Mouse (Mus musculus) heart, postnatal 10 days (tissue): Measurements from ENCODE around the gene Tex36. TPM values are rescaled to one million over a fixed set of nuclear protein-coding genes. Genes with fewer than 3 reads are reported as not detected.

Experiments used
- DNase-seq, 2 experiments: peaks; one replicate each; pipeline ENCODE4 v3.0.0; 2021
- intact Hi-C: fragments of 180-260 bp; cut with DNase I; formaldehyde crosslinking; loops from one replicate; pipeline ENCODE4 v1.15.1; 2025
- total RNA-seq, 2 experiments: library from RNA; stranded (reverse); gene quantifications; 2 replicates each; pipeline ENCODE4 v1.2.3; 2021

Tex36 gene
- total RNA-seq, 2 experiments from 2014 or later, result not detected

DNA sequence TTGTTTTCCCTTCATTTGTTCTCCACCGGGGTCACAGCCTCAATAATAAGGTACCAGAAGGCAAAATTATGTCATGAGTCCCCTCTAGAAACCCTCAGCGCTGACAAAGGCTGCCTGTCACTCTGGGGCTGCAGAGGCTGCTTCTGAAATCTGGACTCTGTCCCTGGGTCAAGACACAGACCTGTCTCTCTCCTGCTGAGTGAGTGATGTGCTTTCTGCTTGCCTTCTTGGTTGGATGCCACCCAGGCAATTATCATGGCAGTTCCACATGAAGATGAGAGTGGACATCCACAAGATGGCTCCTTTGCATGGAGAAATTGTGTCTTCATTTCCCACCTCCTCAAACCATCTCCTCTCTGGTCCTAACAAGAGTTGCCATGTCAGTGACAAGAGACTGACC lies 1.2 kb upstream of the Tex36 start:
- intact Hi-C loops, result no loop called here

GRCm38 (mm10) chr7:133600558-133600957 lies 1.4 kb downstream of the Tex36 start:
- intact Hi-C loops, result no loop called here
- DNase-seq, result no peak

More for the DNA sequence above, 1.2 kb upstream of the Tex36 start:
- no peak for DNase-seq

DNA sequence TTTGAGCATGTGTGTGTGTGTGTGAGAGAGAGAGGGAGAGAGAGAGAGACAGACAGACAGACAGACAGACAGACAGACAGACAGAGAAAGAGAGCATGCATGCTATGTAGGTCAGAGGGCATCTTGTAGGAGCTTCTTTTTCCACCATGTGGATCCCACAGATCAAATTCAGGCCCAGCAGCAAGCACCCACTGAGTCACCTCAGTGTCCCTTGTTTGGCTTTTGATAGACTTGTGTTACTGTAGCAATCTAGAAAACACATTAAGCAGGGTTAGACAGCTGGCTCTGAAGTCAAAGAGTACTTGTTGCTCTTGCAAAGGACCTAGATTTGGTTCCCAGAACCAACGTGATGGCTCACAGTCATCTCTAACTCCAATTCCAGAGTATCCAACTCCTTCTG lies 10.2 kb downstream of the Tex36 start:
- DNase-seq, result no peak
- intact Hi-C loops, result no loop called here

DNA sequence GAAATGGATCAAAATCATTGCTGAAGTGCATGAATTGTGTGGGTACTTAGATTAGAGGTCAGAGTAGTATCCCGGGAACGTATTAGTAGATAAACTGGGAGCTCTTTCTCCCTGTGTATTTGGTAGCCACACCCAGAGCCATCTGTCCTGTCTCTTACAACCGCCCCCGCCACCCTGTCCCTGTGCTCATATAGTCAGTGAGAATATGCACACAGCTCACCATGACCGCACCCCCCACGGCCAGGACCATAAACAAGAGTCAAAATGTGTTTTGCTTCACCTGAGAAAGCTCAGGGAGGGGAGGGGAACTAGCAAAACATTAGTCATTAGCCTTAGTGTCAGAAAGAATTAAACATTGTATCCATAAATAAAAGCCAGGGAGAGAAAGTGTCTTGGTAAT lies 18.7 kb downstream of the Tex36 start:
- intact Hi-C loops, result loop anchor here (5.0 kb wide), 1 partner anchor 886 kb away; no protein-coding TSS in a partner anchor
- no peak for DNase-seq

- intact Hi-C loops, result loop anchor here (5.0 kb wide), 1 partner anchor 883 kb away; no protein-coding TSS in a partner anchor
- no peak for DNase-seq
Measured at GRCm38 (mm10) chr7:133580296-133580640, 21.7 kb downstream of the Tex36 start.

- intact Hi-C loops, result loop anchor here (5.0 to 10.0 kb wide), 2 partner anchors 545 to 882 kb away; no protein-coding TSS in a partner anchor
- DNase-seq, result no peak
Measured at GRCm38 (mm10) chr7:133579491-133580295, 22.3 kb downstream of the Tex36 start.

DNA sequence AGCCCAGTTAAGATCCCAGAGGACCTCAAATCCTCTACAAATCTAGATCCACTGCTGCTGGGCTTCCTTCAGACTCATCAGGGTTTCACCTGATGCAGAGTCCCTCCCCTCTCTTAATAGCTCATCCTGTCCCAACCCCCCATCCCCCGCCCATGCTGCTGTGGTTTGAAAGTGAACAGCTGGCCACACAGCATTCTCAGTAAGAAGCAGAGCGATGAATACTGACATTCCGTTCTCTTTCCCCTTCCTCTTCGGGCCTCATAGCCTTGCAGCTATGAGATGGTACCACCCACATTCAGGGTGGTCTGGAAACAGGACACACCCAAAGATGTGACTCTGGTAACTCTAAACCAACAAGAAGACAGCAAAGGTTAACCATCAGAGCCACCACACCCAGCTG lies 25.1 kb downstream of the Tex36 start:
- no peak for DNase-seq
- intact Hi-C loops, result loop anchor here (10.0 kb wide), 1 partner anchor 542 kb away; no protein-coding TSS in a partner anchor

DNA sequence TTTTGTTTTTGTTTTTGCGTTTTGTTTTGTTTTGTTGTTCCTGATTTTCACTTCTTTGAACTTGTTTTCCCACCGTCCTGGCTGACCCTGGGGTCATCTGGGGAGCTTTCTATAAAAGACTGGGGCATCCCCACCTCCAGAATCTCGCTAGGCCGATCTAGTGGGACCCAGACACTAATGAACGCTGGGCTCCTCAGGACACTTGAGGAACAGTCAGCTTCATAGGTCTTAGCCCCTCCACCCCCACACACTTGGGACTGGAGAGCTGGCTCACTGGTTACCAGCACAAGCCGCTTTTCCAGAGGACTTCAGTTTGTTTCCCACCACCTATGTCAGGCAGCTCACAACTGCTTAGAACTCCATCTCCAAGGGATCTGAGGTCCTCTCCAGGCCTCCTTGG lies 25.7 kb downstream of the Tex36 start:
- intact Hi-C loops, result loop anchor here (10.0 kb wide), 1 partner anchor 541 kb away; no protein-coding TSS in a partner anchor

GRCm38 (mm10) chr7:133571927-133572326 lies 30.0 kb downstream of the Tex36 start:
- DNase-seq, result peak in 1 of 2 experiments; percentile 6
- intact Hi-C loops, result loop anchor here (10.0 kb wide), 1 partner anchor 537 kb away; no protein-coding TSS in a partner anchor

More for the DNA sequence above, 25.7 kb downstream of the Tex36 start:
- DNase-seq, result no peak

GRCm38 (mm10) chr7:133569194-133569880 lies 32.6 kb downstream of the Tex36 start:
- intact Hi-C loops, result no loop called here
- DNase-seq, result no peak

- intact Hi-C loops, result no loop called here
- DNase-seq, result no peak
Measured at GRCm38 (mm10) chr7:133564600-133564999, 37.4 kb downstream of the Tex36 start.

DNA sequence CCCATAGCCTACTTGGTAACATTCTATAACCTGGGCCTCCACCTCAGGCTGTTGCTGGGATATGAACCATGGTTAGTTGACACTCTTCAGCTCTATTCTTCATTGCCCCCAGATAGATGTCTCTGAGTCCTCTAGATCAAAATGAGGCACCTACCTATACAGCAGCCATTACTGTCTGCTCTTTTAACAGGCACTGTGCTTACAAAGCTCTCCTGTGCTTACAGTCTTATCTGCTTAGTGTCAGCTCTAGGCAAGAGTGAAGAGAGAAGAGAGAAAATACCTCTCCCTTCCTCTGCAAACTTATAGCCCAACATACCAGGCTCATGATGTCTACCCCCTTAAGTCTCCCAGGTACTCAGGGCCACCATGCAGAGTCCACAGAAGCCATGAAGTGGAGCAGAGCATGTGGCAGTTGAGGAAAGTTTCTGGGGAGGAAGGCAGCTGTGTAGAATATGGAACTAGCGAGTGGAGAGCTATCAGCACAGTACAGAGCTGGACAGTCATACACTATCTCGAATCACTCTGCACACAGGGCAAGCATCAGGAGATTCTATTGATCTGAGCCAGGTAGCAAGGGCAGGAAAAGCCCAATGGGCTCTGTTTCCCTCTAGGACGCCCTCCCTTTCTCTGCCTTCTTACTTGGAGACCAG lies 38.7 kb downstream of the Tex36 start:
- no peak for DNase-seq
- intact Hi-C loops, result no loop called here

DNA sequence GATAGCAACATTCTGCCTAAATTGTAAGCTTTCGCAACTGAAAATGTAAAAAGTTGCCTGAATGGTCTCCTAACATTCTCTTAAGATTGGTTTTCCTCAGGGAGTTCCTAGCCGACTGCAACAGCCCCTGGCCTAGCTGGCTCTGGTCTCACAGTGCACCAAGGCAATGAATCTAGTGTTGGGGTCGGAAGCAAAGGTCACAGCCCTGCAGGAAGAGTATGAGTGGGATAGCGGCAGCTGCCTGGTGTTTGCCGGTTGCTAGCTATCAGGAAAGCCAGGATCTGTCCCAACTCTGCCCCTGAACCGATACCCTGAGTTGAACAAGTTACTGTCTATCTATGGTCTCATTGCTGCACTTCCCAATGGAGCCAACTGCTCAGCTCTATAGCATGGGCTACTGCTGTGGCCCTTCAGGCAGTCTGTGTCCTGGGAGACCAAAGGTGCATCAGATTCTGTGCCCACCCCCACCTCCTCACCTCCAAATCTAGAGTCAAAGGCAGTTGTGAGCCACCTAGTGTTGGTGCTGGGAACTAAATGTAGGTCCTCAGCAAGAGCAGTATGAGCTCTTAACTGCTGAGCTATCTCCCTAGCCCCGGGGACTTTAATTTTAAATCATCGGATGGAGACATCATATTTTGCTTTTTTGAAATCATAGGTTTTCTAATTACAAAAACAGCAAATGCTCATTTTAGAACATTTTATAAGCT lies 46.0 kb downstream of the Tex36 start:
- intact Hi-C loops, result no loop called here

GRCm38 (mm10) chr7:133552306-133552991 lies 49.5 kb downstream of the Tex36 start:
- intact Hi-C loops, result no loop called here
- DNase-seq, result no peak

More for the DNA sequence above, 46.0 kb downstream of the Tex36 start:
- peak; percentile 5 to 24 for DNase-seq

DNA sequence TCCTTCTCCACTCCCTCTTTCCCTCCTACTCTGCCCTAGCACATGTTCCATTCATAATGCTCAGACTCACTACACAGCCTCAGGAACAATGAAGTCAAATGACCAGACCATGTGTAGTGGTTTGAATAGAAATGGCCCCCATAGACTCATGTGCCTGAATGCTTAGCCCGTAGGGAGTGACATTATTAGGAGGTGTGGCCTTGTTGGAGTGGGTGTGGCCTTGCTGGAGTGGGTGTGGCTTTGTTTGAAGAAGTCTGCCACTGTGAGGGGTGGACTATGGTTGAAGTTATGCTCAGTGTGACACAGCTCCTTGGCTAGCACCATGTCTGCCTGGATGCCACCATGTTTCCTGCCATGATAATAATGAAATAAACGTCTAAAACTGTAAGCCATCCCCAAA lies 51.0 kb downstream of the Tex36 start:
- DNase-seq, result no peak
- intact Hi-C loops, result no loop called here

GRCm38 (mm10) chr7:133548434-133548833 lies 53.5 kb downstream of the Tex36 start:
- intact Hi-C loops, result no loop called here

DNA sequence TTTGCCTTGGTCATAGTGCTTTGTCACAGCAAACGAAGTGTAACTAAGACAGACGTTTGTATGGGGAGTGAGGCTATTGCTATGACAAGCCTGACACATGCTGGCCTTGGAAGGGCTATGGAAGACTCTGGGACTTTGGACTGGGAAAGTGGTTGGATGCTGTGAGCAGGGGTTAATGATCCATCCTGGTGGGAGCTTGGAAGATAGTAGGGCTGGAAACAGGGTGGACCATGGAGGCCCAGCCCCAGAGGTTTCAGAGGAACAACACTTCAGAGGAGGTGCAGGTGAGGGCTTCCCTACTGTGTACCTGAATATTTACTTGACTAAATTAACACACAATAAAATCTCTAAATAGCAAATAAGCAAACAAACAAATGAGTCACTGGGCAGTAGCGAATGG lies 56.3 kb downstream of the Tex36 start:
- intact Hi-C loops, result no loop called here
- no peak for DNase-seq

More at GRCm38 (mm10) chr7:133548434-133548833, 53.5 kb downstream of the Tex36 start:
- DNase-seq, result no peak

- DNase-seq, result no peak
- intact Hi-C loops, result no loop called here
Measured at GRCm38 (mm10) chr7:133544966-133545365, 57.0 kb downstream of the Tex36 start.

DNA sequence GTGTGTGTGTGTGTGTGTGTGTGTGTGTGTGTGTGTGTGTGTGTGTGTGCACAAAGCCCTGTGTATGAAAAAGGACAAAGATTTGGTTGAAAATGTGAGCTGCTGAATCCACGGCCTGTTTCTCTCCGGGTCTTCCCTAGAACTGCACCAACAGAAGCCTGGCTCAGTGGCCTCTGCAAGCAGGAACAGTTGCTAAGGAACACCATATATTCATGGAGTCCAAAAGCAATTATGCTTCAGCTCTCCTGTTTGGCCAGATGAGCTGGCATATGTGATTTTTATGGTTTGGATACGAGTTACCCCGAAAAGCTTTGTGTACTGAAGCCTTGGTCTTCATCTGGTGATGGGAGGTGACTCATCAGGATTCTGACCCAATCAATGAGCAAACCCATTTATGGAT lies 58.8 kb downstream of the Tex36 start:
- intact Hi-C loops, result no loop called here
- no peak for DNase-seq

DNA sequence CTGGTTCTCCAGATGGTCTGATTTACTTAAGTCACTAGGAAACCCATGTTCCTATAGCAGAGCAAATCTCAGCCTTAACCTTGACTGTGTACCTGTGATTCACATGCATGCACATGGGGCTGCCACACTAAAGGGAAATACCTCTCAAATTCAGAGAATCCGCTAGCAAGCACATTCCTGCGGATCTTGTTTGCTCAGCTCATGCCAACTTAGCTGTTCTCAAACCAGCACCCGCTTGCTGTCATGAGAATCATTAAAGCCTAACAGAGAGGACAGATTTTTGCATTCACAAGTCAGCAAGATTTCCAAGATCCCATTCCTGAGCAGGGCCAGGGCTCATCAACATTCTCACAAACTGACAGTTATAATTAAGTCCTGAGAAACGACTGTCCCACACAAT lies 64.6 kb downstream of the Tex36 start:
- intact Hi-C loops, result loop anchor here (1.0 kb wide), 1 partner anchor 9 kb away; no protein-coding TSS in a partner anchor
- no peak for DNase-seq
